Mouse (Mus musculus) neural tube, embryonic 12.5 days (tissue): ENCODE results near the gene Tecpr1. TPM values are rescaled to one million over a fixed set of nuclear protein-coding genes. Genes with fewer than 3 reads are reported as not detected.

Source experiments
- ATAC-seq: fragments of 200-750 bp; cut with Nextera tagmentation; 2 replicates; pipeline ENCODE4 v1.8.0; 2017; ENCODE audit warnings: low read depth, mild to moderate bottlenecking, moderate TSS enrichment, moderate library complexity; ENCODE audit not compliant: low FRiP score
- H3K27ac ChIP-seq: fragments of 300-500 bp; sonication (generic); 2 replicates; pipeline ENCODE4 v1.5.1; 2016
- H3K27me3 ChIP-seq: fragments of 300-500 bp; sonication (generic); replicated peaks from 2 replicates; pipeline ENCODE4 v1.6.1; 2016; ENCODE audit warnings: mild to moderate bottlenecking
- H3K36me3 ChIP-seq: fragments of 300-500 bp; sonication (generic); 2 replicates; pipeline ENCODE4 v1.6.1; 2016; ENCODE audit warnings: mild to moderate bottlenecking
- H3K4me1 ChIP-seq: fragments of 300-500 bp; sonication (generic); 2 replicates; pipeline ENCODE4 v1.6.1; 2016
- H3K4me2 ChIP-seq: fragments of 300-500 bp; sonication (generic); replicated peaks from 2 replicates; pipeline ENCODE4 v1.6.1; 2016; ENCODE audit warnings: mild to moderate bottlenecking
- H3K4me3 ChIP-seq: fragments of 300-500 bp; sonication (generic); 2 replicates; pipeline ENCODE4 v1.5.1; 2016
- H3K9ac ChIP-seq: fragments of 300-500 bp; sonication (generic); 2 replicates; pipeline ENCODE4 v1.6.1; 2016; ENCODE audit warnings: mild to moderate bottlenecking
- H3K9me3 ChIP-seq: fragments of 300-500 bp; sonication (generic); 2 replicates; pipeline ENCODE4 v1.6.1; 2016; ENCODE audit warnings: mild to moderate bottlenecking
- WGBS: fragments of 180-500 bp; shearing (Covaris S2); methylation state at CpG from one replicate; pipeline ENCODE4 v1.1.7; 2016; 5-methylcytosine and 5-hydroxymethylcytosine counted together
- polyA plus RNA-seq: library from polyadenylated mRNA; unstranded; fragments of >200 nt; fragmentation: Nextera tagmentation; extraction: Ambion mirVana; gene quantifications from 2 replicates; pipeline ENCODE4 v1.2.1, GENCODE M21; 2016

The Tecpr1 gene
- polyA plus RNA-seq, result 35.5 and 36.4 TPM in 2 replicates

GRCm38 (mm10) chr5:144223503-144223862 is at the start of gene Tecpr1:
Gene Tecpr1, minus strand, starts transcription at chr5:144223615.
- peak; percentile 98 for ATAC-seq
- H3K27me3 ChIP-seq, result no peaks in the 10 kb centered on the region
- H3K4me3 ChIP-seq, result peak within 1 kb of the TSS; percentile 66
- H3K36me3 ChIP-seq, result no peaks in the 10 kb centered on the region
- peaks cover 17% of the 10 kb centered on the region for H3K4me1 ChIP-seq
- H3K27ac ChIP-seq, result no peak within 1 kb of the TSS
- WGBS, result under 1% methylated on average over 37 of the region's 37 CpGs
- peak within 1 kb of the TSS; percentile 62 for H3K9ac ChIP-seq
- peak within 1 kb of the TSS; percentile 84 for H3K4me2 ChIP-seq
- no peaks in the 10 kb centered on the region for H3K9me3 ChIP-seq

- Histone ChIP-seq H3K27ac (no peak overlapping the region), H3K9me3 (no peaks in the 10 kb centered on the region), H3K4me2 (no peak overlapping the region), H3K36me3 (peaks cover 16% of the 10 kb centered on the region), H3K9ac (no peak overlapping the region), H3K4me1 (no peaks in the 10 kb centered on the region), H3K27me3 (no peaks in the 10 kb centered on the region), H3K4me3 (no peak overlapping the region)
- 83% methylated on average over 5 of the region's 5 CpGs for WGBS
- ATAC-seq, result no peak
Observed at GRCm38 (mm10) chr5:144271772-144272171, 48.4 kb upstream of the Tecpr1 start.

GRCm38 (mm10) chr5:144271118-144271517 is 47.7 kb upstream of the Tecpr1 start:
- WGBS, result 86% methylated on average over 3 of the region's 3 CpGs
- no peak overlapping the region for H3K4me3 ChIP-seq
- no peak for ATAC-seq

GRCm38 (mm10) chr5:144270420-144270819 is 47.0 kb upstream of the Tecpr1 start:
- 91% methylated on average over 8 of the region's 8 CpGs for WGBS
- peaks cover 25% of the 10 kb centered on the region for H3K36me3 ChIP-seq
- no peak for ATAC-seq
- H3K4me3 ChIP-seq, result no peak overlapping the region
- H3K9me3 ChIP-seq, result no peaks in the 10 kb centered on the region
- no peak overlapping the region for H3K27ac ChIP-seq
- H3K4me2 ChIP-seq, result no peak overlapping the region
- no peaks in the 10 kb centered on the region for H3K27me3 ChIP-seq
- no peak overlapping the region for H3K9ac ChIP-seq
- H3K4me1 ChIP-seq, result no peaks in the 10 kb centered on the region

More at GRCm38 (mm10) chr5:144271118-144271517, 47.7 kb upstream of the Tecpr1 start:
- H3K4me2 ChIP-seq, result no peak overlapping the region
- H3K9me3 ChIP-seq, result no peaks in the 10 kb centered on the region
- H3K4me1 ChIP-seq, result no peaks in the 10 kb centered on the region
- no peak overlapping the region for H3K27ac ChIP-seq
- no peaks in the 10 kb centered on the region for H3K27me3 ChIP-seq
- no peak overlapping the region for H3K9ac ChIP-seq
- peaks cover 23% of the 10 kb centered on the region for H3K36me3 ChIP-seq

- no peak overlapping the region for H3K27ac ChIP-seq
- no peaks in the 10 kb centered on the region for H3K27me3 ChIP-seq
- peaks cover 28% of the 10 kb centered on the region for H3K36me3 ChIP-seq
- H3K4me3 ChIP-seq, result no peak overlapping the region
- ATAC-seq, result no peak
- 93% methylated on average over 7 of the region's 7 CpGs for WGBS
- no peak overlapping the region for H3K9ac ChIP-seq
- H3K4me1 ChIP-seq, result no peaks in the 10 kb centered on the region
- no peaks in the 10 kb centered on the region for H3K9me3 ChIP-seq
- no peak overlapping the region for H3K4me2 ChIP-seq
Observed at GRCm38 (mm10) chr5:144269926-144270325, 46.5 kb upstream of the Tecpr1 start.

- Histone ChIP-seq H3K36me3 (peaks cover 42% of the 10 kb centered on the region), H3K9ac (no peak overlapping the region), H3K9me3 (no peaks in the 10 kb centered on the region), H3K4me3 (no peak overlapping the region), H3K27me3 (no peaks in the 10 kb centered on the region), H3K27ac (no peak overlapping the region), H3K4me2 (no peak overlapping the region), H3K4me1 (no peaks in the 10 kb centered on the region)
- no peak for ATAC-seq
- 77% methylated on average over 8 of the region's 8 CpGs for WGBS
Observed at GRCm38 (mm10) chr5:144267535-144268241, 44.3 kb upstream of the Tecpr1 start.

GRCm38 (mm10) chr5:144263496-144263895 is 40.1 kb upstream of the Tecpr1 start:
- Histone ChIP-seq H3K9me3 (no peaks in the 10 kb centered on the region), H3K36me3 (peaks cover 43% of the 10 kb centered on the region), H3K4me2 (no peak overlapping the region), H3K27ac (no peak overlapping the region), H3K4me1 (peaks cover 13% of the 10 kb centered on the region), H3K9ac (no peak overlapping the region), H3K27me3 (no peaks in the 10 kb centered on the region), H3K4me3 (no peak overlapping the region)
- 89% methylated on average over 13 of the region's 13 CpGs for WGBS
- no peak for ATAC-seq

GRCm38 (mm10) chr5:144263082-144263481 is 39.7 kb upstream of the Tecpr1 start:
- Histone ChIP-seq H3K4me1 (peaks cover 17% of the 10 kb centered on the region), H3K4me2 (no peak overlapping the region), H3K9me3 (no peaks in the 10 kb centered on the region), H3K27me3 (no peaks in the 10 kb centered on the region), H3K27ac (no peak overlapping the region), H3K36me3 (peaks cover 42% of the 10 kb centered on the region), H3K4me3 (no peak overlapping the region), H3K9ac (no peak overlapping the region)
- ATAC-seq, result no peak
- 80% methylated on average over 9 of the region's 9 CpGs for WGBS

- Histone ChIP-seq H3K4me3 (no peak overlapping the region), H3K27me3 (no peaks in the 10 kb centered on the region), H3K27ac (no peak overlapping the region), H3K4me2 (no peak overlapping the region), H3K36me3 (peaks cover 37% of the 10 kb centered on the region), H3K9me3 (no peaks in the 10 kb centered on the region), H3K9ac (no peak overlapping the region), H3K4me1 (peaks cover 29% of the 10 kb centered on the region)
- WGBS, result 92% methylated on average over 5 of the region's 5 CpGs
- ATAC-seq, result no peak
Observed at GRCm38 (mm10) chr5:144261829-144262228, 38.4 kb upstream of the Tecpr1 start.

- H3K9me3 ChIP-seq, result no peaks in the 10 kb centered on the region
- no peaks in the 10 kb centered on the region for H3K27me3 ChIP-seq
- ATAC-seq, result no peak
- H3K4me3 ChIP-seq, result no peak overlapping the region
- H3K9ac ChIP-seq, result no peak overlapping the region
- H3K4me1 ChIP-seq, result peaks cover 35% of the 10 kb centered on the region
- no peak overlapping the region for H3K27ac ChIP-seq
- H3K36me3 ChIP-seq, result peaks cover 32% of the 10 kb centered on the region
- 84% methylated on average over 9 of the region's 9 CpGs for WGBS
- H3K4me2 ChIP-seq, result no peak overlapping the region
Observed at GRCm38 (mm10) chr5:144261309-144261708, 37.9 kb upstream of the Tecpr1 start.

- Histone ChIP-seq H3K27me3 (no peaks in the 10 kb centered on the region), H3K9me3 (no peaks in the 10 kb centered on the region), H3K4me3 (no peak overlapping the region), H3K9ac (no peak overlapping the region), H3K27ac (no peak overlapping the region), H3K4me2 (no peak overlapping the region), H3K4me1 (peaks cover 35% of the 10 kb centered on the region), H3K36me3 (peaks cover 28% of the 10 kb centered on the region)
- no peak for ATAC-seq
- WGBS, result 87% methylated on average over 8 of the region's 8 CpGs
Observed at GRCm38 (mm10) chr5:144260464-144260863, 37.0 kb upstream of the Tecpr1 start.

- no peak overlapping the region for H3K27ac ChIP-seq
- no peak for ATAC-seq
- no peaks in the 10 kb centered on the region for H3K27me3 ChIP-seq
- H3K4me2 ChIP-seq, result peak overlapping the region; percentile 88
- 0 out of 2 replicates have a peak overlapping the region, but pooled peaks have one; percentile 96 for H3K9ac ChIP-seq
- H3K36me3 ChIP-seq, result peaks cover 18% of the 10 kb centered on the region
- no peak overlapping the region for H3K4me3 ChIP-seq
- peaks cover 40% of the 10 kb centered on the region for H3K4me1 ChIP-seq
- no peaks in the 10 kb centered on the region for H3K9me3 ChIP-seq
- 77% methylated on average over 6 of the region's 6 CpGs for WGBS
Observed at GRCm38 (mm10) chr5:144259228-144259627, 35.8 kb upstream of the Tecpr1 start.

GRCm38 (mm10) chr5:144258687-144259086 is 35.3 kb upstream of the Tecpr1 start:
- H3K9me3 ChIP-seq, result no peaks in the 10 kb centered on the region
- peaks cover 18% of the 10 kb centered on the region for H3K36me3 ChIP-seq
- peak overlapping the region; percentile 88 for H3K4me2 ChIP-seq
- H3K4me3 ChIP-seq, result no peak overlapping the region
- no peak for ATAC-seq
- H3K27me3 ChIP-seq, result no peaks in the 10 kb centered on the region
- H3K27ac ChIP-seq, result no peak overlapping the region
- H3K9ac ChIP-seq, result peak overlapping the region; percentile 96; the same call in 1 of the 2 replicates
- WGBS, result 21% methylated on average over 2 of the region's 2 CpGs
- H3K4me1 ChIP-seq, result peaks cover 40% of the 10 kb centered on the region
